Mouse (Mus musculus): ENCODE data around the gene Rnft2. TPM values are rescaled to one million over a fixed set of nuclear protein-coding genes. Genes with fewer than 3 reads are reported as not detected.

Rnft2 gene
- polyA plus RNA-seq, 1 experiment from 2014 or later: 17.8 TPM

GRCm38 (mm10) chr5:118145458-118145857 lies 99.5 kb downstream of the Rnft2 start:
- Histone ChIP-seq H3K4me3 (no peak overlapping the region), H3K27me3 (replicated peaks) (no peaks in the 10 kb centered on the region), H3K4me2 (no peak overlapping the region), H3K27ac (peak overlapping the region; percentile 65), H3K4me1 (peaks cover 27% of the 10 kb centered on the region), H3K9me3 (no peaks in the 10 kb centered on the region), H3K36me3 (replicated peaks) (peaks cover 9% of the 10 kb centered on the region), H3K9ac (no peak overlapping the region)
- no peak for ATAC-seq (replicated peaks)
- 84% methylated on average over 3 of the region's 3 CpGs for WGBS

- Histone ChIP-seq H3K27ac (no peak overlapping the region), H3K9me3 (no peaks in the 10 kb centered on the region), H3K27me3 (replicated peaks) (no peaks in the 10 kb centered on the region), H3K4me1 (peaks cover 27% of the 10 kb centered on the region), H3K4me3 (no peak overlapping the region), H3K9ac (no peak overlapping the region), H3K4me2 (no peak overlapping the region), H3K36me3 (replicated peaks) (peaks cover 9% of the 10 kb centered on the region)
- no peak for ATAC-seq (replicated peaks)
- WGBS: 92% methylated on average over 6 of the region's 6 CpGs
Observed at GRCm38 (mm10) chr5:118144770-118145169, 100.1 kb downstream of the Rnft2 start.

GRCm38 (mm10) chr5:118144327-118144726 lies 100.6 kb downstream of the Rnft2 start:
- Histone ChIP-seq H3K27ac (no peak overlapping the region), H3K36me3 (replicated peaks) (peaks cover 9% of the 10 kb centered on the region), H3K4me3 (no peak overlapping the region), H3K9me3 (no peaks in the 10 kb centered on the region), H3K4me1 (peaks cover 27% of the 10 kb centered on the region), H3K4me2 (no peak overlapping the region), H3K27me3 (replicated peaks) (no peaks in the 10 kb centered on the region), H3K9ac (no peak overlapping the region)
- WGBS: 97% methylated on average over 4 of the region's 4 CpGs
- ATAC-seq (replicated peaks): no peak

- no peak overlapping the region for H3K4me2 ChIP-seq
- peaks cover 9% of the 10 kb centered on the region for H3K36me3 ChIP-seq (replicated peaks)
- H3K27ac ChIP-seq: no peak overlapping the region
- no peaks in the 10 kb centered on the region for H3K9me3 ChIP-seq
- 82% methylated on average over 12 of the region's 12 CpGs for WGBS
- ATAC-seq (replicated peaks): no peak
- H3K4me1 ChIP-seq: peaks cover 27% of the 10 kb centered on the region
- H3K9ac ChIP-seq: no peak overlapping the region
- no peak overlapping the region for H3K4me3 ChIP-seq
- H3K27me3 ChIP-seq (replicated peaks): no peaks in the 10 kb centered on the region
Observed at GRCm38 (mm10) chr5:118143211-118144026, 101.5 kb downstream of the Rnft2 start.

GRCm38 (mm10) chr5:118142471-118142870 lies 102.4 kb downstream of the Rnft2 start:
- ATAC-seq (replicated peaks): no peak

More at GRCm38 (mm10) chr5:118142471-118142870, 102.4 kb downstream of the Rnft2 start:
- Histone ChIP-seq H3K4me1 (peaks cover 24% of the 10 kb centered on the region), H3K4me3 (no peak overlapping the region), H3K27ac (no peak overlapping the region), H3K27me3 (replicated peaks) (no peaks in the 10 kb centered on the region), H3K36me3 (replicated peaks) (peaks cover 9% of the 10 kb centered on the region), H3K4me2 (no peak overlapping the region), H3K9ac (no peak overlapping the region), H3K9me3 (no peaks in the 10 kb centered on the region)
- WGBS: 94% methylated on average over 8 of the region's 8 CpGs

Other genes starting within 250 kb of the Rnft2 start
- gene Tesc, start 217.4 kb downstream of the Rnft2 start, polyA plus RNA-seq (2015; fragmentation: Nextera tagmentation; extraction: Ambion mirVana): 6.5 and 7.9 TPM in 2 replicates
- gene Fbxw8, start 89.7 kb downstream of the Rnft2 start, polyA plus RNA-seq (2015; fragmentation: Nextera tagmentation; extraction: Ambion mirVana): 20.0 and 22.3 TPM in 2 replicates
- 3.9 and 4.5 TPM in 2 replicates for gene Hrk, start 80.5 kb downstream of the Rnft2 start, polyA plus RNA-seq (2015; fragmentation: Nextera tagmentation; extraction: Ambion mirVana)
- 18.6 and 19.6 TPM in 2 replicates for gene 2410131K14Rik, start 111 bp upstream of the Rnft2 start, polyA plus RNA-seq (2015; fragmentation: Nextera tagmentation; extraction: Ambion mirVana)

All from midbrain, embryonic 15.5 days (tissue).